Mouse (Mus musculus) CH12.LX (cell line): Measurements from ENCODE around the gene Cacnb3. TPM values are rescaled to one million over a fixed set of nuclear protein-coding genes. Genes with fewer than 3 reads are reported as not detected.

Experiments used
- DNase-seq: peaks from one replicate; pipeline ENCODE4 v3.0.0-alpha.2; 2013; ENCODE audit errors: extremely low read depth
- H3K27ac ChIP-seq: 2 replicates; pipeline ENCODE4 v1.5.1; 2012; ENCODE audit warnings: low read depth, mild to moderate bottlenecking, control low read depth, moderate library complexity; ENCODE audit not compliant: insufficient read depth
- H3K27me3 ChIP-seq: replicated peaks from 2 replicates; pipeline ENCODE3; 2012; ENCODE audit warnings: inconsistent platforms
- H3K36me3 ChIP-seq, 2 experiments: replicated peaks in 1 of 2; 2 replicates each; pipeline versions ENCODE3 to v1.6.1; 2012; ENCODE audit warnings: inconsistent platforms in 1 of 2, low read length in 1 of 2, mild to moderate bottlenecking in 1 of 2, mixed read lengths in 1 of 2, moderate library complexity in 1 of 2; ENCODE audit not compliant: control insufficient read depth in 1 of 2, insufficient read depth in 1 of 2
- H3K4me1 ChIP-seq, 2 experiments: 2 replicates each; pipeline ENCODE4 v1.6.1; 2012; ENCODE audit warnings: inconsistent platforms in 1 of 2, moderate library complexity in 1 of 2; ENCODE audit not compliant: insufficient read depth in 2 of 2, control insufficient read depth in 1 of 2
- H3K4me2 ChIP-seq: 2 replicates; pipeline ENCODE4 v1.6.1; 2012; ENCODE audit warnings: low read depth, mild to moderate bottlenecking, control low read depth; ENCODE audit not compliant: poor library complexity, insufficient read depth, severe bottlenecking
- H3K4me3 ChIP-seq, 3 experiments: fragments of 150-350 bp in 1 of 3; sonication (generic) in 1 of 3; replicated peaks in 1 of 3; 2 replicates each; pipeline versions ENCODE3 to v1.5.1; 2011 to 2012; ENCODE audit warnings: low read depth in 2 of 3, low read length in 2 of 3, mild to moderate bottlenecking in 2 of 3, moderate library complexity in 2 of 3, control low read depth in 1 of 3, improper control_type of control experiment in 1 of 3, inconsistent platforms in 1 of 3, mixed read lengths in 1 of 3; ENCODE audit not compliant: poor library complexity in 1 of 3
- H3K79me2 ChIP-seq: replicated peaks from 2 replicates; pipeline ENCODE4 v1.6.1; 2012; ENCODE audit warnings: mild to moderate bottlenecking, moderate library complexity; ENCODE audit not compliant: control insufficient read depth, poor library complexity, insufficient read depth, severe bottlenecking; ENCODE audit errors: extremely low read depth
- H3K9ac ChIP-seq: 2 replicates; pipeline ENCODE4 v1.6.1; 2012; ENCODE audit warnings: low read depth, mild to moderate bottlenecking, control low read depth, moderate library complexity; ENCODE audit not compliant: insufficient read depth
- H3K9me3 ChIP-seq: replicated peaks from 2 replicates; pipeline ENCODE3; 2012; ENCODE audit warnings: low read length, inconsistent platforms, mixed read lengths
- BHLHE40 ChIP-seq: IDR thresholded peaks from 2 replicates; pipeline ENCODE4 v1.6.1; 2011; ENCODE audit warnings: mild to moderate bottlenecking, low read depth, low read length, improper control_type of control experiment
- CHD1 ChIP-seq: IDR thresholded peaks from 2 replicates; pipeline ENCODE4 v1.6.1; 2012; ENCODE audit warnings: low read depth, low read length, improper control_type of control experiment, inconsistent platforms
- CHD2 ChIP-seq: IDR thresholded peaks from 2 replicates; pipeline ENCODE4 v1.6.1; 2011; ENCODE audit warnings: low read length, improper control_type of control experiment
- E2F4 ChIP-seq: IDR thresholded peaks from 2 replicates; pipeline ENCODE4 v1.6.1; 2011; ENCODE audit warnings: low read depth, low read length, improper control_type of control experiment; ENCODE audit not compliant: insufficient replicate concordance
- ELF1 ChIP-seq: IDR thresholded peaks from 2 replicates; pipeline ENCODE4 v1.6.1; 2014; ENCODE audit warnings: low read depth, mild to moderate bottlenecking, inconsistent platforms, low read length, improper control_type of control experiment
- ETS1 ChIP-seq: conservative IDR thresholded peaks from 2 replicates; pipeline ENCODE4 v1.6.1; 2012; ENCODE audit warnings: low read depth, mild to moderate bottlenecking, inconsistent platforms, low read length, improper control_type of control experiment, moderate library complexity
- GABPA ChIP-seq: IDR thresholded peaks from 2 replicates; pipeline ENCODE4 v1.6.1; 2012; ENCODE audit warnings: low read depth, low read length, improper control_type of control experiment, inconsistent platforms; ENCODE audit not compliant: insufficient replicate concordance
- HCFC1 ChIP-seq: IDR thresholded peaks from 2 replicates; pipeline ENCODE4 v1.6.1; 2012; ENCODE audit warnings: low read depth, mild to moderate bottlenecking, inconsistent platforms, low read length, improper control_type of control experiment
- IRF4 ChIP-seq: IDR thresholded peaks from 2 replicates; pipeline ENCODE4 v1.6.1; 2014; ENCODE audit warnings: low read depth, mild to moderate bottlenecking, inconsistent platforms, low read length, improper control_type of control experiment
- MAZ ChIP-seq: IDR thresholded peaks from 2 replicates; pipeline ENCODE4 v1.6.1; 2012; ENCODE audit warnings: low read depth, mild to moderate bottlenecking, inconsistent platforms, low read length, improper control_type of control experiment, moderate library complexity
- MEF2A ChIP-seq: IDR thresholded peaks from 2 replicates; pipeline ENCODE4 v1.6.1; 2014; ENCODE audit warnings: low read depth, mild to moderate bottlenecking, inconsistent platforms, low read length, improper control_type of control experiment, borderline replicate concordance
- MXI1 ChIP-seq: IDR thresholded peaks from 2 replicates; pipeline ENCODE4 v1.6.1; 2011; ENCODE audit warnings: mild to moderate bottlenecking, low read depth, low read length, improper control_type of control experiment
- NELFE ChIP-seq: IDR thresholded peaks from 2 replicates; pipeline ENCODE4 v1.6.1; 2011; ENCODE audit warnings: low read depth, low read length, improper control_type of control experiment
- PAX5 ChIP-seq: IDR thresholded peaks from 2 replicates; pipeline ENCODE4 v1.6.1; 2012; ENCODE audit warnings: low read length, inconsistent platforms, mixed read lengths
- RAD21 ChIP-seq: IDR thresholded peaks from 2 replicates; pipeline ENCODE4 v1.6.1; 2011; ENCODE audit warnings: low read depth, mild to moderate bottlenecking, low read length, improper control_type of control experiment, moderate library complexity
- SIN3A ChIP-seq: IDR thresholded peaks from 2 replicates; pipeline ENCODE4 v1.6.1; 2012; ENCODE audit warnings: low read length, improper control_type of control experiment, inconsistent platforms
- TBP ChIP-seq: conservative IDR thresholded peaks from 2 replicates; pipeline ENCODE4 v1.6.1; 2011; ENCODE audit warnings: low read depth, low read length, improper control_type of control experiment
- TCF12 ChIP-seq: IDR thresholded peaks from 2 replicates; pipeline ENCODE4 v1.6.1; 2014; ENCODE audit warnings: low read depth, mild to moderate bottlenecking, inconsistent platforms, low read length, improper control_type of control experiment
- UBTF ChIP-seq: IDR thresholded peaks from 2 replicates; pipeline ENCODE4 v1.6.1; 2012; ENCODE audit warnings: low read depth, mild to moderate bottlenecking, inconsistent platforms, low read length, improper control_type of control experiment, moderate library complexity
- USF1 ChIP-seq: IDR thresholded peaks from 2 replicates; pipeline ENCODE4 v1.6.1; 2014; ENCODE audit warnings: low read depth, mild to moderate bottlenecking, inconsistent platforms, low read length, improper control_type of control experiment
- USF2 ChIP-seq: conservative IDR thresholded peaks from 2 replicates; pipeline ENCODE4 v1.6.1; 2011; ENCODE audit warnings: low read depth, low read length, improper control_type of control experiment
- ZC3H11A ChIP-seq: IDR thresholded peaks from 2 replicates; pipeline ENCODE4 v1.6.1; 2012; ENCODE audit warnings: low read depth, mild to moderate bottlenecking, inconsistent platforms, low read length, improper control_type of control experiment
- ZKSCAN1 ChIP-seq: IDR thresholded peaks from 2 replicates; pipeline ENCODE4 v1.6.1; 2012; ENCODE audit warnings: low read depth, inconsistent platforms, low read length, improper control_type of control experiment, borderline replicate concordance
- ZMIZ1 ChIP-seq: IDR thresholded peaks from 2 replicates; pipeline ENCODE4 v1.6.1; 2012; ENCODE audit warnings: low read depth, mild to moderate bottlenecking, inconsistent platforms, low read length, improper control_type of control experiment
- ZNF384 ChIP-seq: IDR thresholded peaks from 2 replicates; pipeline ENCODE4 v1.6.1; 2012; ENCODE audit warnings: low read depth, low read length, improper control_type of control experiment, inconsistent platforms
- dilution Hi-C: fragments of 300-500 bp; cut with MboI; formaldehyde crosslinking; loops from 2 replicates; pipeline ENCODE4 v1.14.3; 2020; ENCODE audit warnings: low sequenced_read_pairs; ENCODE audit not compliant: extremely low pct_unique_long_range_greater_than_20kb, extremely low pct_ligation_motif_present
- in situ Hi-C: fragments of 300-500 bp; cut with MboI; formaldehyde crosslinking; loops from 3 replicates; pipeline ENCODE4 v1.14.3; 2019; ENCODE audit warnings: low sequenced_read_pairs, low pct_ligation_motif_present, low pct_unique_long_range_greater_than_20kb, mixed read lengths
- polyA plus RNA-seq: library from polyadenylated mRNA; unstranded; fragments of >175 nt; gene quantifications from 2 replicates; pipeline ENCODE4 v1.2.1, GENCODE M21; 2012; ENCODE audit warnings: low read depth; ENCODE audit not compliant: insufficient read length
- total RNA-seq, 2 experiments: library from RNA; depleted of rRNA; stranded (reverse); fragments of 300-350 nt in 1 of 2; fragments of >200 nt in 1 of 2; gene quantifications; 2 replicates each; pipeline ENCODE4 v1.2.3; 2012 to 2014

The Cacnb3 gene
- total and polyA plus RNA-seq, 3 experiments, result 2.5 to 7.0 (median 4.3) TPM

- Histone ChIP-seq H3K4me2 (no peak overlapping the region), H3K9me3 (no peaks in the 10 kb centered on the region), H3K9ac (no peak overlapping the region), H3K4me1 (peaks cover 14 to 35% of the 10 kb centered on the region in 2 experiments), H3K79me2 (no peaks in the 10 kb centered on the region), H3K4me3 (no peak overlapping the region), H3K27ac (no peak overlapping the region), H3K36me3 (peaks cover 6 to 50% of the 10 kb centered on the region in 2 experiments), H3K27me3 (peaks cover 3% of the 10 kb centered on the region)
- in situ Hi-C loops (loop anchor here (5.0 kb wide), 1 partner anchor 34 kb away; the partner anchor contains the start of gene Ccdc65), dilution Hi-C loops (no loop called here)
- TF ChIP-seq RAD21, result no peak
- TF ChIP-seq ZNF384, result no peak
- no peak for TF ChIP-seq ELF1
- no peak for TF ChIP-seq IRF4
- TF ChIP-seq HCFC1, result no peak
- no peak for TF ChIP-seq TBP
- no peak for TF ChIP-seq ZMIZ1
- TF ChIP-seq ZC3H11A, result no peak
- TF ChIP-seq GABPA, result no peak
- TF ChIP-seq USF2, result no peak
- no peak for TF ChIP-seq SIN3A
- no peak for TF ChIP-seq E2F4
- no peak for TF ChIP-seq UBTF
- no peak for TF ChIP-seq USF1
- TF ChIP-seq MEF2A, result no peak
- TF ChIP-seq NELFE, result no peak
- TF ChIP-seq BHLHE40, result no peak
- no peak for TF ChIP-seq CHD2
- no peak for DNase-seq
Measured at GRCm38 (mm10) chr15:98673732-98674131, 43.1 kb downstream of the Cacnb3 start.

GRCm38 (mm10) chr15:98674284-98674993, 43.8 kb downstream of the Cacnb3 start:
- H3K4me3 ChIP-seq, result no peak overlapping the region
- H3K36me3 ChIP-seq, result peaks cover 6 to 44% of the 10 kb centered on the region in 2 experiments
- no peaks in the 10 kb centered on the region for H3K79me2 ChIP-seq
- TF ChIP-seq HCFC1, result no peak
- TF ChIP-seq PAX5, result no peak
- TF ChIP-seq SIN3A, result no peak
- TF ChIP-seq MXI1, result no peak
- no peak for TF ChIP-seq CHD1
- no peak for TF ChIP-seq ETS1
- TF ChIP-seq MAZ, result no peak
- TF ChIP-seq ZMIZ1, result no peak
- TF ChIP-seq TCF12, result no peak
- no peak for TF ChIP-seq RAD21
- no peak for TF ChIP-seq ZKSCAN1
- no peak for TF ChIP-seq NELFE
- H3K9ac ChIP-seq, result no peak overlapping the region
- no peaks in the 10 kb centered on the region for H3K9me3 ChIP-seq
- H3K4me2 ChIP-seq, result no peak overlapping the region
- dilution Hi-C loops, result no loop called here
- no peak for DNase-seq
- in situ Hi-C loops, result loop anchor here (5.0 kb wide), 1 partner anchor 33 kb away; the partner anchor contains the start of gene Ccdc65
- peaks cover 3% of the 10 kb centered on the region for H3K27me3 ChIP-seq
- H3K4me1 ChIP-seq, result peaks cover 14 to 35% of the 10 kb centered on the region in 2 experiments
- H3K27ac ChIP-seq, result no peak overlapping the region
